Comparison of ENCODE assay signal across 18 mouse cellular contexts in the genomic region with DNA sequence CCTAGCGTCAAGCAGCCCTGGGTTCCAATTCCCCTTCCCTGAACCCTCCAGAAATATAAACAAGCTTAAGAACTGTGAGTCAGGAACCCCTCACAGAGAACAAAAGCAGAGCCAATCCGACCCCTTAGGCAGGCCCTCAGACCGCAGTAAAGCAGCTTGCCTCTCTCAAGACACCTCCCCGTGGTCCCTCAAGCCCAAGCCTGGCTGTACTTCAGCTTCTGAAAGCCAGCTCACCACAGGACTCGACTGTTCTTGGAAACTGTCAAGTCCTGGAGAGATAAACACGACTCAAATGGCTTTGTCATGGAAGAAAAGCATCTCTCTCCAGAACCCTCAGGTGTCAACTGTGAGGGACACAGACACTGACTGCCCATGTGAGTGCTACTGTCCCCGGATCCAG.
DNase-seq lines count a peak whose midpoint lies in the region; ATAC-seq and TF ChIP-seq lines count a peak whose summit lies in the region.
"Had no signal": no experiment of that assay in that cellular context is flagged by ENCODE, and none has a peak within 500 bp of the region (broad histone marks: within the 10 kb centered on the region; RNA-seq: fewer than 3 reads in every experiment).

No protein-coding gene starts in this region.

- peaks cover 10% of the 10 kb centered on the region; the same call in 1 of the 2 replicates for H3K4me1 ChIP-seq in hindbrain, postnatal 0 days (ENCODE audit: insufficient read depth, low read length)
- H3K4me1 ChIP-seq in hindbrain, embryonic 16.5 days (ENCODE audit: control insufficient read depth, insufficient read depth, low read depth, low read length), result peaks cover 12% of the 10 kb centered on the region
- peaks cover 68% of the 10 kb centered on the region for H3K4me1 ChIP-seq in lung, embryonic 16.5 days (replicated peaks; ENCODE audit: control insufficient read depth, insufficient read depth, low read length)

- H3K9ac ChIP-seq in hindbrain, postnatal 0 days (replicated peaks; ENCODE audit: low read length), result no peak overlapping the region
- no peak overlapping the region for H3K9ac ChIP-seq in hindbrain, embryonic 16.5 days (ENCODE audit: low read depth, low read length)
- H3K9ac ChIP-seq in lung, embryonic 16.5 days (ENCODE audit: low read length), result peak overlapping the region; percentile 44; the same call in 1 of the 2 replicates
- H3K9ac ChIP-seq: embryonic facial prominence, embryonic 13.5 days; forebrain, embryonic 13.5 days; kidney, embryonic 15.5 days; limb, embryonic 12.5 days; liver, embryonic 14.5 days had no signal

- no peak overlapping the region for H3K4me2 ChIP-seq in hindbrain, postnatal 0 days (ENCODE audit: low read depth, low read length)
- no peak overlapping the region for H3K4me2 ChIP-seq in hindbrain, embryonic 16.5 days (ENCODE audit: low read length)
- H3K4me2 ChIP-seq in lung, embryonic 16.5 days (ENCODE audit: low read depth, low read length), result no peak overlapping the region
- H3K4me2 ChIP-seq: embryonic facial prominence, embryonic 13.5 days; forebrain, embryonic 13.5 days; kidney, embryonic 15.5 days; limb, embryonic 12.5 days had no signal

- no peak for TF ChIP-seq CTCF in gastrocnemius, adult 2 months (IDR thresholded peaks at IDR 0.05)
- no peak for TF ChIP-seq CTCF in hindbrain, postnatal 0 days (IDR thresholded peaks at IDR 0.05; ENCODE audit: low read depth)

- no peaks in the 10 kb centered on the region for H3K36me3 ChIP-seq in hindbrain, postnatal 0 days (ENCODE audit: insufficient read depth, low read length)
- H3K36me3 ChIP-seq in hindbrain, embryonic 16.5 days (ENCODE audit: control insufficient read depth, insufficient read depth, low read length), result no peaks in the 10 kb centered on the region
- H3K36me3 ChIP-seq in lung, embryonic 16.5 days (ENCODE audit: control insufficient read depth, insufficient read depth, low read length), result no peaks in the 10 kb centered on the region
- H3K36me3 ChIP-seq: embryonic facial prominence, embryonic 13.5 days; kidney, embryonic 15.5 days; limb, embryonic 12.5 days had no signal

- WGBS in hindbrain, postnatal 0 days, result 28% methylated on average over 7 of the region's 7 CpGs
- WGBS in hindbrain, embryonic 16.5 days, result 40% methylated on average over 7 of the region's 7 CpGs
- 8% methylated on average over 7 of the region's 7 CpGs for WGBS in lung, embryonic 16.5 days

- intact Hi-C loops in gastrocnemius, adult 2 months (cut with DNase I), result no loop called here

- no peak overlapping the region for H3K4me3 ChIP-seq in gastrocnemius, adult 2 months
- H3K4me3 ChIP-seq in hindbrain, postnatal 0 days (ENCODE audit: low read length), result no peak overlapping the region
- H3K4me3 ChIP-seq in hindbrain, embryonic 16.5 days (ENCODE audit: low read length), result no peak overlapping the region
- H3K4me3 ChIP-seq in lung, embryonic 16.5 days (ENCODE audit: low read length), result no peak overlapping the region
- H3K4me3 ChIP-seq: embryonic facial prominence, embryonic 13.5 days; forebrain, embryonic 13.5 days; kidney, embryonic 15.5 days; limb, embryonic 12.5 days had no signal

- H3K27me3 ChIP-seq in hindbrain, postnatal 0 days (ENCODE audit: insufficient read depth, low read length), result no peaks in the 10 kb centered on the region
- no peaks in the 10 kb centered on the region for H3K27me3 ChIP-seq in hindbrain, embryonic 16.5 days (replicated peaks; ENCODE audit: control insufficient read depth, insufficient read depth, low read length)
- H3K27me3 ChIP-seq in lung, embryonic 16.5 days (ENCODE audit: control insufficient read depth, insufficient read depth, low read depth, low read length), result no peaks in the 10 kb centered on the region
- H3K27me3 ChIP-seq: forebrain, embryonic 13.5 days; kidney, embryonic 15.5 days; limb, embryonic 12.5 days had no signal

- DNase-seq in gastrocnemius, adult 2 months, result no peak
- DNase-seq in gastrocnemius, postnatal 10 days, result no peak
- peak; percentile 35 for DNase-seq in hindbrain, postnatal 0 days (ENCODE audit: low spot score)
- peak; percentile 18 for DNase-seq in MEL-GATA-1-ER (ENCODE audit: extremely low read depth, low read depth)
- DNase-seq in kidney, adult 8-10 months, result no peak
- DNase-seq in adrenal gland, adult 18-20 months (ENCODE audit: low spot score in 2 of 2), result no peak
- DNase-seq: adrenal gland, postnatal 14 days; cerebellum, adult 11-12 months; gastrocnemius, postnatal 36 days; thymus, postnatal 25 days had no signal

- no peak for ATAC-seq in hindbrain, postnatal 0 days
- no peak for ATAC-seq in hindbrain, embryonic 16.5 days
- peak; percentile 14; the same call in 1 of the 2 replicates for ATAC-seq in lung, embryonic 16.5 days (ENCODE audit: low read depth)
- ATAC-seq: forebrain, embryonic 13.5 days; inflammation-experienced regulatory T-cells, adult 6 months had no signal

- H3K9me3 ChIP-seq in hindbrain, postnatal 0 days (ENCODE audit: low read length), result no peaks in the 10 kb centered on the region
- H3K9me3 ChIP-seq in hindbrain, embryonic 16.5 days (ENCODE audit: control insufficient read depth, low read length), result no peaks in the 10 kb centered on the region
- H3K9me3 ChIP-seq in lung, embryonic 16.5 days (ENCODE audit: control insufficient read depth, low read length), result no peaks in the 10 kb centered on the region
- H3K9me3 ChIP-seq: embryonic facial prominence, embryonic 13.5 days; forebrain, embryonic 13.5 days; kidney, embryonic 15.5 days; limb, embryonic 12.5 days had no signal

- H3K27ac ChIP-seq in gastrocnemius, adult 2 months, result peak overlapping the region; percentile 89
- H3K27ac ChIP-seq in hindbrain, postnatal 0 days, result no peak overlapping the region
- H3K27ac ChIP-seq in hindbrain, embryonic 16.5 days (ENCODE audit: low read depth, low read length), result no peak overlapping the region
- peak overlapping the region; percentile 100 for H3K27ac ChIP-seq in lung, embryonic 16.5 days (ENCODE audit: low read length)
- H3K27ac ChIP-seq: forebrain, embryonic 13.5 days; kidney, embryonic 15.5 days; limb, embryonic 12.5 days; liver, embryonic 14.5 days had no signal

Comparison
In these comparisons a context has a peak if more than half of its experiments do, and no peak if none do; other contexts are left out.
1. DNase-seq: peak in hindbrain, postnatal 0 days (single experiment) and MEL-GATA-1-ER (single experiment); none in gastrocnemius, adult 2 months (single experiment), gastrocnemius, postnatal 10 days (single experiment), kidney, adult 8-10 months (0 of 2) and adrenal gland, adult 18-20 months (0 of 2).
2. H3K27ac ChIP-seq: peak in gastrocnemius, adult 2 months (single experiment) and lung, embryonic 16.5 days (single experiment); none in hindbrain, postnatal 0 days (single experiment) and hindbrain, embryonic 16.5 days (single experiment).